Mouse (Mus musculus): Measurements from ENCODE around the gene Igf1r. TPM values are rescaled to one million over a fixed set of nuclear protein-coding genes. Genes with fewer than 3 reads are reported as not detected.

Gene Igf1r
- 36.8 and 39.4 TPM in 2 replicates for polyA plus RNA-seq (2015; fragmentation: Nextera tagmentation; extraction: Ambion mirVana)

GRCm38 (mm10) chr7:67952777-67953700 is at the start of gene Igf1r:
Igf1r (plus strand) TSS chr7:67952827.
- no peak for ATAC-seq (ENCODE audit: low FRiP score, low read depth)
- under 1% methylated on average over 60 of the region's 62 CpGs for WGBS

GRCm38 (mm10) chr7:67906358-67906757 is 46.3 kb upstream of the Igf1r start:
- ATAC-seq (ENCODE audit: low FRiP score, low read depth): no peak

More at GRCm38 (mm10) chr7:67952777-67953700, at the start of gene Igf1r:
- Histone ChIP-seq H3K9me3 (no peaks in the 10 kb centered on the region), H3K36me3 (no peaks in the 10 kb centered on the region), H3K9ac (peak within 1 kb of the TSS; percentile 99), H3K4me1 (peaks cover 35% of the 10 kb centered on the region), H3K27ac (peak within 1 kb of the TSS; percentile 100), H3K27me3 (no peaks in the 10 kb centered on the region), H3K4me2 (replicated peaks) (peak within 1 kb of the TSS; percentile 79), H3K4me3 (peak within 1 kb of the TSS; percentile 98)

GRCm38 (mm10) chr7:67907786-67908400 is 44.7 kb upstream of the Igf1r start:
- peaks cover 16% of the 10 kb centered on the region for H3K4me1 ChIP-seq
- H3K9ac ChIP-seq: no peak overlapping the region
- no peak overlapping the region for H3K4me3 ChIP-seq
- WGBS: 72% methylated on average over 9 of the region's 9 CpGs
- no peaks in the 10 kb centered on the region for H3K27me3 ChIP-seq
- no peak overlapping the region for H3K27ac ChIP-seq
- H3K36me3 ChIP-seq: no peaks in the 10 kb centered on the region
- H3K9me3 ChIP-seq: no peaks in the 10 kb centered on the region
- no peak for ATAC-seq (ENCODE audit: low FRiP score, low read depth)
- no peak overlapping the region for H3K4me2 ChIP-seq (replicated peaks)

More at GRCm38 (mm10) chr7:67906358-67906757, 46.3 kb upstream of the Igf1r start:
- Histone ChIP-seq H3K4me1 (peaks cover 9% of the 10 kb centered on the region), H3K9ac (no peak overlapping the region), H3K36me3 (no peaks in the 10 kb centered on the region), H3K4me3 (no peak overlapping the region), H3K9me3 (no peaks in the 10 kb centered on the region), H3K27me3 (no peaks in the 10 kb centered on the region), H3K27ac (no peak overlapping the region), H3K4me2 (replicated peaks) (no peak overlapping the region)
- WGBS: 97% methylated on average over 2 of the region's 2 CpGs

- WGBS: 16% methylated on average over 10 of the region's 10 CpGs
- Histone ChIP-seq H3K4me2 (replicated peaks) (peak overlapping the region; percentile 56), H3K36me3 (no peaks in the 10 kb centered on the region), H3K4me3 (peak overlapping the region; percentile 5; the same call in 1 of the 2 replicates), H3K4me1 (peaks cover 21% of the 10 kb centered on the region), H3K27ac (peak overlapping the region; percentile 93; the same call in 1 of the 2 replicates), H3K27me3 (no peaks in the 10 kb centered on the region), H3K9me3 (no peaks in the 10 kb centered on the region), H3K9ac (no peak overlapping the region)
- peak; percentile 82 for ATAC-seq (ENCODE audit: low FRiP score, low read depth)
These were observed 42.1 kb upstream of the Igf1r start for GRCm38 (mm10) chr7:67910528-67910927.

GRCm38 (mm10) chr7:67910947-67911346 is 41.7 kb upstream of the Igf1r start:
- ATAC-seq (ENCODE audit: low FRiP score, low read depth): peak; percentile 78; the same call in 1 of the 2 replicates
- Histone ChIP-seq H3K9ac (no peak overlapping the region; the same call in 1 of the 2 replicates), H3K4me1 (peaks cover 26% of the 10 kb centered on the region), H3K4me3 (peak overlapping the region; percentile 5), H3K27ac (peak overlapping the region; percentile 93), H3K27me3 (no peaks in the 10 kb centered on the region), H3K36me3 (no peaks in the 10 kb centered on the region), H3K4me2 (replicated peaks) (peak overlapping the region; percentile 56), H3K9me3 (no peaks in the 10 kb centered on the region)
- WGBS: 5% methylated on average over 3 of the region's 3 CpGs

GRCm38 (mm10) chr7:67911841-67912240 is 40.8 kb upstream of the Igf1r start:
- 13% methylated on average over 6 of the region's 6 CpGs for WGBS
- Histone ChIP-seq H3K4me1 (peaks cover 34% of the 10 kb centered on the region), H3K36me3 (no peaks in the 10 kb centered on the region), H3K9me3 (no peaks in the 10 kb centered on the region), H3K9ac (no peak overlapping the region), H3K27ac (0 out of 2 replicates have a peak overlapping the region, but pooled peaks have one; percentile 93), H3K4me2 (replicated peaks) (peak overlapping the region; percentile 56; the same call in 1 of the 2 replicates), H3K4me3 (no peak overlapping the region), H3K27me3 (no peaks in the 10 kb centered on the region)
- ATAC-seq (ENCODE audit: low FRiP score, low read depth): no peak

- no peak overlapping the region for H3K27ac ChIP-seq
- H3K9ac ChIP-seq: no peak overlapping the region
- ATAC-seq (ENCODE audit: low FRiP score, low read depth): no peak
- no peaks in the 10 kb centered on the region for H3K27me3 ChIP-seq
- 81% methylated on average over 8 of the region's 8 CpGs for WGBS
- H3K36me3 ChIP-seq: no peaks in the 10 kb centered on the region
- H3K4me2 ChIP-seq (replicated peaks): no peak overlapping the region
- H3K4me3 ChIP-seq: no peak overlapping the region
- no peaks in the 10 kb centered on the region for H3K9me3 ChIP-seq
- H3K4me1 ChIP-seq: peaks cover 22% of the 10 kb centered on the region
These were observed 35.7 kb upstream of the Igf1r start for GRCm38 (mm10) chr7:67916960-67917359.

GRCm38 (mm10) chr7:67917753-67918152 is 34.9 kb upstream of the Igf1r start:
- Histone ChIP-seq H3K27ac (no peak overlapping the region), H3K9ac (no peak overlapping the region), H3K9me3 (no peaks in the 10 kb centered on the region), H3K4me1 (peaks cover 20% of the 10 kb centered on the region), H3K36me3 (no peaks in the 10 kb centered on the region), H3K4me2 (replicated peaks) (no peak overlapping the region), H3K4me3 (no peak overlapping the region), H3K27me3 (no peaks in the 10 kb centered on the region)
- no peak for ATAC-seq (ENCODE audit: low FRiP score, low read depth)
- WGBS: 94% methylated on average over 2 of the region's 2 CpGs

- ATAC-seq (ENCODE audit: low FRiP score, low read depth): no peak
- no peak overlapping the region for H3K9ac ChIP-seq
- no peak overlapping the region for H3K27ac ChIP-seq
- no peak overlapping the region for H3K4me3 ChIP-seq
- no peak overlapping the region for H3K4me2 ChIP-seq (replicated peaks)
- no peaks in the 10 kb centered on the region for H3K36me3 ChIP-seq
- H3K27me3 ChIP-seq: no peaks in the 10 kb centered on the region
- 58% methylated on average over 3 of the region's 3 CpGs for WGBS
- H3K4me1 ChIP-seq: peaks cover 20% of the 10 kb centered on the region
- H3K9me3 ChIP-seq: no peaks in the 10 kb centered on the region
These were observed 33.2 kb upstream of the Igf1r start for GRCm38 (mm10) chr7:67919467-67919866.

- whole genome bisulfite sequencing: 44% methylated on average over 2 of the region's 2 CpGs
- Histone ChIP-seq H3K4me2 (replicated peaks) (no peak overlapping the region), H3K4me3 (no peak overlapping the region), H3K9me3 (no peaks in the 10 kb centered on the region), H3K27ac (no peak overlapping the region), H3K27me3 (no peaks in the 10 kb centered on the region), H3K36me3 (no peaks in the 10 kb centered on the region), H3K4me1 (peaks cover 15% of the 10 kb centered on the region; the same call in 1 of the 2 replicates), H3K9ac (no peak overlapping the region)
- no peak for ATAC-seq (ENCODE audit: low FRiP score, low read depth)
These were observed 28.4 kb upstream of the Igf1r start for GRCm38 (mm10) chr7:67924215-67924614.

- Histone ChIP-seq H3K9me3 (no peaks in the 10 kb centered on the region), H3K27me3 (no peaks in the 10 kb centered on the region), H3K9ac (no peak overlapping the region), H3K27ac (no peak overlapping the region), H3K36me3 (no peaks in the 10 kb centered on the region), H3K4me2 (replicated peaks) (no peak overlapping the region), H3K4me1 (peaks cover 9% of the 10 kb centered on the region; the same call in 1 of the 2 replicates), H3K4me3 (no peak overlapping the region)
- no peak for ATAC-seq (ENCODE audit: low FRiP score, low read depth)
- WGBS: 60% methylated on average over 3 of the region's 3 CpGs
These were observed 22.5 kb upstream of the Igf1r start for GRCm38 (mm10) chr7:67930132-67930531.

- H3K27me3 ChIP-seq: no peaks in the 10 kb centered on the region
- 83% methylated on average over 7 of the region's 7 CpGs for WGBS
These were observed 15.8 kb upstream of the Igf1r start for GRCm38 (mm10) chr7:67936801-67937200.

More at GRCm38 (mm10) chr7:67936801-67937200, 15.8 kb upstream of the Igf1r start:
- Histone ChIP-seq H3K36me3 (no peaks in the 10 kb centered on the region), H3K27ac (no peak overlapping the region), H3K4me2 (replicated peaks) (no peak overlapping the region), H3K4me3 (no peak overlapping the region), H3K9me3 (no peaks in the 10 kb centered on the region), H3K9ac (no peak overlapping the region), H3K4me1 (no peaks in the 10 kb centered on the region)
- no peak for ATAC-seq (ENCODE audit: low FRiP score, low read depth)

Data from limb, embryonic 13.5 days (tissue).